Mouse (Mus musculus): ENCODE results near the gene Gm49321.

Gene Gm49321

DNA sequence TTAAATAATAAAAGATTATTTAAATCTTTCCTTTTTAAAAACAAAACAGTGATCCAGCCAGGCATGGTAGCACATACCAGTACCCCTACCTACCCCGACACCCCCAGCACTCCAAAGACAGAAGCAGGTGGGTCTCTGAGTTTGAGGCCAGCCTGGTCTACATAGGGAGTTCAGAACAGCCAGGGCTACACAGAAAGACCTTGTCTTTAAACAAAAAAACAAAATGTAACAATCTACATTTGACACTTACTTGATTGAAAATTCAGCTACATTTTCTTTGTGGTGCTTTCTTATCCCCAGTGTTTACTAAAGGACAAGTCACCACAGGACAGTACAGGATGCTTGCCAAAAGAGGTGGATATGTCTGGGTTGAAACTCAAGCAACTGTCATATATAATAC lies at the start of gene Gm49321:
Gene Gm49321, plus strand, starts transcription at position 301 of the 400 bp plus-strand sequence.
- no peak for DNase-seq (ENCODE audit: low read depth, low spot score)

DNA sequence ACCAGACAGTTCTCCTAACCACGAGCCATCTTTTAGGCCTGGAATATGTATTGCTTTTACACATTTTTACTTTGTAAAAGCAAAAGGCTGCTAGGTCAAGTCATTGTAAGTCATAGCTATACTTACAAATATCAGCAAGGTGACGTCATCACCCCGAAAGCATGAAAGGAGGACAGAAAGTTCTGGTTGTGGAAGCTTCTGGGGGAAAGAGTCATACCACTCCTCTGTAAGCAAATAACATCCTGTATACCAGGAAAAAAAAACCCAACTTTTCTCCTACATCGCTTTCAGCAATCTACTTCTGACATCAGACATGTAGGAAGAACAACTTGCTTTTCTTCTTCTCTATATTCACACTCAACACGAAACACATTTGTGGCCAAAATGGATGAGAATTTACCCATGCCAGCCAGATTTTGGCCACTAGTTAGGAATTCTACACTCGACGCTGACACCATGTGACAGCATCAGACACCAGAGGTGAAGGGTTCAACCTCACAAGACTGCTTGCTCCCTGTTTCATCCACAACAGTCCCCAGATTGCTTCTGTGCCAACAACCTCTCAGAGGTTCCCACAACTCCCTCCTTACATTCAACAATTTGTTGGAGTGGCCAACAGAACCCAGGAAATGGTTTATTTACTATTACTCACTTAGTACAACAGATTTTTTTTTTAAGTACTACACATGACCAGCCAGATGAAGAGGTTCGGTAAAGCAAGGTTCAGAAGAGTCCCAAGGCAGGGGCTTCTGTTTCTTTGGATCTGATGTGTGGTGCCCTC lies 49.3 kb upstream of the Gm49321 start:
- DNase-seq (ENCODE audit: low read depth, low spot score), result no peak

DNA sequence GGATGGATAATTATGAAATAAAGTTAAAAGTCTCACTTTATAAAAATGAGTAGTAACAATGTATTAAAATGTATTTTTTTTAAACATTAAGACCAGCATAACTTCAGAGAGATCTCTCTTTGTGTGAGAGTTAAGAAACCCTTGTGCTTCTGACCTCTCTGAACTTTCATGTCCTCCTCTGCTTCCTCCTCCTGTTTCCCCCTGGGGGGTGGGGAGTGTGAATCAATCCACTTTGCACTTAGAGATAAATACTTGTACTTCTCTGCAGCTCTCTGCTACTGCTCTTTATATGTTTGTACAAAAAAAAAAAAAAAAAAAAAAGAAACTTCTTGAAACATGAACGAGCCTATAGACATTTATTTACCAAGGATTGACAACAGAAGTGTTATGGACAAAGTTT lies 47.9 kb upstream of the Gm49321 start:
- DNase-seq (ENCODE audit: low read depth, low spot score), result no peak

DNA sequence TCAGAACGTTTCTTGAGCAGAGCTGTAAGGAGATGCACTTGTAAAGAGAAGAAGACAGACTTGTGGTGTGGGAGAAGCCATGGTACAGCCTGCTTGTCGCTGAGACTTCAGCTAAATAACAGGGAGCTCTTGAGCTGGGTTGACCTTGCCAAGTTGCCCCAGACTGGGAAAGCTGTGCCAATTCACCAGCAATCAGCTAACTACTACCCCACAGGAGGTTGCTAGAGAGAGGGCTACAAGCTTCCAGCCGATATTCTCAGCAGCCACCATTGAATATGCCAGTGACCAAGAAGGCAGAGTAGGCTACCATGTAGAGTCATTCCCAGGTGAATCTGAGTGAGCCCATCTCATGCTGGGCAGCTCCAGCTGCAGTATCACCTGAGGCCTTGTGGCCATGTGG lies 47.4 kb upstream of the Gm49321 start:
- DNase-seq (ENCODE audit: low read depth, low spot score), result no peak

DNA sequence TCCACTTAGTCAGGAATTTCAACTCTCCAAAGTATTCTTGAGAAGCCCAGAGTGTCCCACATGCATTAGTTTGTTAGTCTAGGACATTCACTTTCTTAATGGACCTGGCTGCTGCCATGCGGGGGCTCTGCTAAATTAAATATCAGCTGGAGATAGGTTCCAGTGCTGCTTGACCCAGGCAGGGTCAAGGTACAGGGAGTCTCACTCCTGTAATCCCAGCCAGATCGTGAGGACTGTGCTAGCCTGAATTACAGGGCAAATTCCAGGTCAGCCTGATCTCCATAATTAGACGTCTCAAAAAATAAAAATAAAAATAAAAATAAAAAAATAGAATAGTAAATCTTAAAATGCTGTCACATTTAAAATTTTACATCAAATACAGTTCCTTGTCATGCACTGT lies 44.8 kb upstream of the Gm49321 start:
- no peak for DNase-seq (ENCODE audit: low read depth, low spot score)

DNA sequence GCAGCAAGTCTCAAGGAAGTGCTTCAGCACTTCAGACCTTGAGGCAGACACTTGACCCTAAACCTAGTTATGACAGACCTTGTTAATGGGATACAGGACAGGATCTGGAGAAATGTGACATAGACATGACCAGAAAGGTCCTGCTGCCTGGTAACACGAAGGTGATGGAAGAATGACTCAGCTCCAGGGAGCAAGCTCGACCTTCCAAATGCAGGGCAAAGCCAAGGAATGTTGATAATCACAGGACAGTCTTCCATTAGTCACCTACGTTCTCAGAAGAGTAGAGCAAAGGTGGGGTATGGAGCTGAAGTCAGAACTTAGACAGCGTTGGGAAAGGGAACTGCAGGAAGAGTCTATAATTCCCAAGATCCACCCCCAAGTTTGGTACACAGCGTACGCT lies 42.6 kb upstream of the Gm49321 start:
- no peak for DNase-seq (ENCODE audit: low read depth, low spot score)

DNA sequence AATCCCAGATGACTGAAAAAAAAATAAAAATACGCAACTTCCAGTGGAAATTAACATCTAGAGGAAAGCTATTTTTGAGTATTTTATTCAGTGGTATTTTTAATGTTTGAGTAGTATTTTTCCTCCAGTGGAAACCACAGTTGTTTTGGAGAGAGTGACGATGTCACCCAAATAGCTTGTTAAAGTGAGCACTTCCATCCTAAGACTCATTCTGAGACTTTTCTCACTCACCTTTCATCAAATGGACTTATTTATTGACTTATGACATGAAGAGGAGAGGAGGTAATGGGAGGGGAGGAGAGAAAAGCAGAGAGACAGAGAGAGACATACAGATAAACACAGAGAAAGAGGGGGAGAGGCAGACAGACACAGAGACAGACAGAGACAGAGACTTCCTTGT lies 41.8 kb upstream of the Gm49321 start:
- no peak for DNase-seq (ENCODE audit: low read depth, low spot score)

DNA sequence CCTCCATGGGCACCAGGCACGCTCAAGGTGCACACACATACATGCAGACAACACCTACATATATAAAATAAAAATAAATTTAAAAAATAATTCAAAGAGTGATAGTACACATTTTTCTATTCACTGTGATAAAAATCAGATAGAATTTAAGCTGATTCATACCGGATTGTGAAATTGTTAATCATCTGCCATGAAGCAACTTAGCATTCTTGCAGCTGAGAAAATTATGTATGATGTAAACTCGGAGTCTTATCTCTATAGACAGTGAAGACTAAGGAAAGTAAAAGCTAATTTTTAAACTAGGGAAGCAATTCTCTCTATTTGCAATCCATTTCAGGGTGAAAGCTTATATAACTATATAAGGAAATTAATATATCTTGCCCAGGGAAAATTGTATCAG lies 41.0 kb upstream of the Gm49321 start:
- DNase-seq (ENCODE audit: low read depth, low spot score), result no peak

DNA sequence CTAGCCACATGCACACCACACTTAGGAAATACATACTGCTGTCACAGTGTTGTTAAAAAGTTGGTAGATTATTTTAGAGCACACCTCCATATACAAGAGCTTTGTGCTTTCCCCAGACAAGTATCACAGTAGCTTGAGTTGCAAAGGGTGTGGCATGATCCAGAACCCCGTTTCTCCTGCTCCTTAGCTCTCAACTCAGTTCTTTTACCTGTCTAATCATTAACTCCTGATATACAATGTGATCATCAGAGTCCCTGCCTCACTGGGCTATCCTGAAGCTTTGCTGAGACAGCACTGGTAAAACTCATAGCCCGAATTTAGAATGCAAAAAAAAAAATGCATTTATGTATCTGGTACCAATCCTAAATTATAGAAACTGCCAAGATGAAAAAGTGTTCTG lies 39.2 kb upstream of the Gm49321 start:
- no peak for DNase-seq (ENCODE audit: low read depth, low spot score)

DNA sequence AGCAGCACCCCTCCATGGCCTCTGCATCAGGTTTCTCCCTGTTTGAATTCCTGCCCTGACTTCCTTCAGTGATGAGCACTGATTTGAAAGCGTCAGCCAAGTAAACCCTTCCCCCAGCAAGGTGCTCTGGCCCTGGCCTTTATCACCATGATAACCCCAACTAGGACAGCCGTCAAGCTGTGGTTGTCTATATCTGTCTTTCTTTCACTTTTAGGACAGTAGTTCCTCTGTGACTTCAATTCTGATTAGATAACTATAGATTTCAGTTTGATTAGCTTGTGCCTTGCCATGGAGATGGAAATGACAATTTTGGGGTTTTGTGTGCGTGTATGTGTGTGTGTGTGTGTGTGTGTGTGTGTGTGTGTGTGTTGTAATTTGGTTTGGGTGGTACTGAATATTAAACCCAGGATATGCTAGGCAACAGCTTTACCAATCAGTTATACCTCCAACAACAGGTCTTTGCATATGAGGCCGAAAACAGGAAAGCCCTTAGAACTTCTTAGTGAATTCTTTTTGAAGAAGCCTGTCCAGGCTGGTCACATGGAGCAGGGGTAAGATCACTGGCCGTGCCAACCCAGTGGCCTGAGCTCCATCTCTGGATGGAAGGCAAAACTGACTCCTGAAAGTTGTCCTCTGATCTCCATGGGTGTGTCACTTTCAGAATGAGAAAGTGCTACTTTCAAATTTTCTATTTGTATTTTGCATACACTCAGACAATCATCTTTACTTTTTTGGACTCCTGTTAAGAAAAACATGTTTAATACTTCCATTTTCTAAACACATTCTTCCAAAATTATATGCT lies 33.1 kb upstream of the Gm49321 start:
- no peak for DNase-seq (ENCODE audit: low read depth, low spot score)

DNA sequence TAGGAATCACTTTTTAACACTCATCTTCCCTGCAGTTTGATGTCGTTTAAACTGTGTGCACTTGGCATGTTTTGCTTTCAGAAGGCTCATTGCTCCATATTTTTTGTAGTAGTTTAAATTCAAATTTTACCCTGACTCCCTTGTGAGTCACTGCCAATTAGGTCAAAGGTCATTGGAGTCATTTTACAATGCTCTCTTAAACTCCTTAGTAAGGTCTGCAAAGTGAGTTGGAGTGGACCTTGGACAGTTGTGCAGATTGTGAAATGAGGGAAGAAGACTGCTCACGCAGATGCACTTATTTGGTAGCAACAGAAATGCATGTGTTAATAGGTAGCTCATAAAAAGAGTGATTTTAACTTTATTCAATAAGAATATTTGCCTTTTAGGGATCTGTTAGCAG lies 32.4 kb upstream of the Gm49321 start:
- DNase-seq (ENCODE audit: low read depth, low spot score), result no peak

DNA sequence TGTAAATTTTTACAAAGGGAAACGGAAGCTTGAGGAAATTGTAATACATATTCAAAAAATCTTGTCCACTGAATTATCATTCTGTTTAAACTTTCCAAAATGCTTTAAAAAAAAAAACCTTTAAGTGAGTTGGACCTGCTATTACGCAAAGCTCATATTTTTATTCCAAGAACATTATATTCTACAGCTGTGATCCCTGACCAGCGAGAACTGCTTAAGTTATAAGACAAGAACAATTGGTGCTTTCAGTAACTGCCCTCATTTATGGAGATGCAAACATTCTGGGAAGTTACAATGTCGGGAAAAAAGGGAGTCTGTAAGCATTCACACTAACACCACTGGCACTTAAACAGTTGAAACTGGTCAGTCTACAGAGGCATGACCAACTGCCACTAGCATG lies 31.9 kb upstream of the Gm49321 start:
- DNase-seq (ENCODE audit: low read depth, low spot score), result no peak

DNA sequence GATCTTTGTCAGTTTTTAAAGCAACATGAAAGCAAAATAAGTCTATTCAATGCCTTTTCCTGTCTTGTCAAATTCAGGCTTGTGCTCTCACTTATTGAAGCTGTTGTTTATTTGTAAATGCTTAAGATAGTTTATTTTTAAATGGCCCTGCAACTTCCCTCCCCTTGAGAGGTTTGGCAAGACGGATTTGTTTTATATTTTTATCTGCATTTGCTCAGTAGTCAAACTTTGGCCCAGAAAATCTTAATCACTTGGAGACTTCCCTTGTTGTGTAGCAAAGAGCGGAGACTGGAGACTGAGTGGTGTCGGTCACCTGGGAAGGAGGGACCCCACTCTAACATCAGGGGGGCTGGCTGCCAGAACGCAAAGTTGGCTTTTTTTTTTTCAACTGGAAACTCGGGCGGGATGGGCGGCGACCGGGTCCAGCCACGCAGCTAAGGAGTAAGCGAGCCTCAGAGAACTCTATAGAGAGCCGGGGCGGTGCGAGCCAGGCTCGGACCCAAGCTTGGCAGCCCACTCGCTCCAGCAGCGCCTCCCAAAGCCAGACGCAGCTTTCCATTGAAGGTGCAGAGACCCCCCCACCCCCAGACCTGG lies 30.3 kb upstream of the Gm49321 start:
- no peak for DNase-seq (ENCODE audit: low read depth, low spot score)

DNA sequence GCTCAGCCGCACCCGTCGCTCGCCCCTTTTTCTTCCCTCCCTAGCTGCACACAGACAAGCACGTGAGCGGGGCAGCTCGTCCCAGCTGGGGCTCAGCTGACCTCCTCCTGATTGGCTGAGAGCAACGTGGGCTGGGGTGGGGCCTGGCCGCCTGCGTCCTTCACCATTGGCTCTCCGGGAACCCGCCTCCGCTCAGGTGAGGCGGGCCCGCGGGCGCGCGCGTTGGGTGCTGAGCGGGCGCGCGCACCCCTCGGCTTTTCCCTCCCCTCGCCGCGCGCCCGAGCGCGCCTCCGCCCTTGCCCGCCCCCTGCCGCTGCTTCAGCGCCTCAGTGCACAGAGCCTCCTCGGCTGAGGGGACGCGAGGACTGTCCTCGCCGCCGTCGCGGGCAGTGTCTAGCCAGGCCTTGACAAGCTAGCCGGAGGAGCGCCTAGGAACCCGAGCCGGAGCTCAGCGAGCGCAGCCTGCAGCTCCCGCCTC lies 29.7 kb upstream of the Gm49321 start:
- DNase-seq (ENCODE audit: low read depth, low spot score), result peak; percentile 83

DNA sequence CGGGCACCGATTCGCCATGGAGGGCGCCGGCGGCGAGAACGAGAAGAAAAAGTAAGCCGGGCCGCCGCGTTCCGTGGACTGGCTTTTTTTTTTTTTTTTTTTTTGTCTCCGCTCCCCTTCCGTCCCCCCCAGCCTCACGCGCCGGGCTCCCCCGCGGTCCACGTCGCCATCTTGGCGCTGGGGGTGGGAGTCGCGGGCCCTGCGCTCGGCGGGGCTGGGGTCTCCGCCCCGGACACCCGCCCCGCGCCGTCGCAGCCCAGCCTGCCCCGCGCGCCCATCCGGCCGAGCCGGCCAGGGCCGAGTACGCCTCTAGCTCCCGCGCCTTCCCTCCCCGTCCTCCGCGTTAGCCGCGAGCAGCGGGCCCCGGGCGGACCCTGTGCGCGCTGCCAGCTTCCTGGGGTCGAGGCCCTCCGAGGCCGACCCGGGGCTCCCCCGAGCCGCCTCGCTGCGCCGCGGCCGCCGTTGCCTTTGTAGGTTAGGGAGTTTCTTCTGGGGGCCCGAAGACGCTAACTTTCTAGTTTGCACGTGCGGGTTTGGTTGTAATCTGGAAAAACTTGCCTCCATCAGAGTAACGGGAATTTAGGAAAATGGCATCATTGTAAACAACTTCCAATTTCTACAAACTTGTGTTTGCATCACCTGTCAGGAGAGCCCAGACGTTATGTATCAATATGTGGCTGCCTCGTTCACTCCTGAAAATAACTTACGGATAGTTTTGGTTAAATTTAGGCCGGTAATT lies 29.0 kb upstream of the Gm49321 start:
- DNase-seq (ENCODE audit: low read depth, low spot score), result no peak

DNA sequence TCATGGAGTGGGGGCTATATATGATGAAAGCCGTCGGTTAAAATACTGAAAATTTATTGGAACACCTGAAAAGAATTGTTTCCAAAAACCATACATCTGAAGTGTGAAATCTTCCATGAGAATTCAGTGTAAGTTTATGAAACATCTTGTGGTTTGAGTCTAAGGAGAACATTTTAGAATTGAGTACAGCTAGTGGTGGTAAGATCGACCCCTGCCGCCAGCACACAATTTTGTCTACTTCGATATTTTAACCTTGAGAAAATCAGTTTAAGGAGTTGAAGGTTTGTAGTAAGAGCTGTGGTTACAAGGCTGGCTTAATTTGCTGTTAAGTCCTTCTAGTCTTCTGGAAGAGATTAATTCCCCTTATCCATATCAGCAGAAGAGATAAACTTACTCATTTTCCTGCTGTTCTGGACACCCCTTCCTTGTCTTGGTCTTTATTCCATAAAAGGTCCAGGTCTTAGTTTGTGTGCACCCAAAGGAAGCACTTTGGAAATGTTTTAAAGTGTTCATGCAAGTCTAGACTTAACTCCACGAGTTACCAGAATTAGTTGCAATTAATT lies 28.4 kb upstream of the Gm49321 start:
- no peak for DNase-seq (ENCODE audit: low read depth, low spot score)

DNA sequence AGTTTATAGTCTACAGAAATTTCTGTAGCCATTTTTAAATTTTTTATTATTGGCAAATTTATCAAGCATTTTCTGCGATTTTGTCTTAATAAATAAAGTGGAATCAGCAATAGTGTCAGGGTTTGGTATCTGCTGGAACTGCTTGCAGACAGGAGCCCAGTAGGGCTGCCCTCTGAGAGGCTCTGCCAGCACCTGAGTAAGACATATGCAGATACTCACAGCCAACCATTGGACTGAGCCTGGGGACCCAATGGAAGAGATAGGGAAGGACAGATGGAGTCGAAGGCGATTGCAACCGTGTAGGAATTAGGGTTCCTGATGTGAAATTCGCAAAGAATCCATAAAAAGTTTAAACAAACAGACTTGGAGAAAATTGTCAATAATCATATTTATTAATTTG lies 19.0 kb upstream of the Gm49321 start:
- no peak for DNase-seq (ENCODE audit: low read depth, low spot score)

DNA sequence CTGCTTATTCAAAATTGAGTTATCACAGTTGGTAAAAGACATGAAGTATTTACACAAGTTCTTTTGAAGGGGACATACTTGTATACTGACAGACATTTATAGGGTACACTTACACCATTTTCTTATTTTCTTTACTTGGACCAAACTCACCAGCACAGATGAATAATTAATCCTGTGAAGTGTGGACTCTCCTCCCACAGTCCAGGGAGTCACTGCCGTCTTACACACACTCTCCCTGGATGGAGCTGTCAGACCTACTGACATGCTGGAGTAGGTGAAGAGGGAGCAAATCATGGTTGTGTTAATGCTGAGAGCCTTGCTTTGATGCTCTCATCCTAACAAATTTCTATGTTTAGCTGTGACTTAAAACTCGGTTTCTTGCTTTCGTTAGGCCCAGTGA lies 7.2 kb upstream of the Gm49321 start:
- no peak for DNase-seq (ENCODE audit: low read depth, low spot score)

DNA sequence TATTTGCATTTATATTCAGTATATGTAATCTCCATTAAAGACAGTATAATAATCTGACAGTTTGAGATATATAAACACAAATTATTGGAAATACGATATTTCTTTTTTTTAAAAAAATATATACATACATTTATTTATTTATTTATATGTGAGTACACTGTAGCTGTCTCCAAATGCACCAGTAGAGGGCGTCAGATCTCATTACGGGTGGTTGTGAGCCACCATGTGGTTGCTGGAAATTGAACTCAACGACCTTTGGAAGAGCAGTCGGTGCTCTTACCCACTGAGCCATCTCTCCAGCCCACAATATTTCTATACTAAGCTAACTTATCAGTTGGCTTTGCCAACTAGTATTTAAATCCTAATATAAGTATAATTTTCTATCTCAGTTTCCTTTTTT lies 6.2 kb upstream of the Gm49321 start:
- no peak for DNase-seq (ENCODE audit: low read depth, low spot score)

DNA sequence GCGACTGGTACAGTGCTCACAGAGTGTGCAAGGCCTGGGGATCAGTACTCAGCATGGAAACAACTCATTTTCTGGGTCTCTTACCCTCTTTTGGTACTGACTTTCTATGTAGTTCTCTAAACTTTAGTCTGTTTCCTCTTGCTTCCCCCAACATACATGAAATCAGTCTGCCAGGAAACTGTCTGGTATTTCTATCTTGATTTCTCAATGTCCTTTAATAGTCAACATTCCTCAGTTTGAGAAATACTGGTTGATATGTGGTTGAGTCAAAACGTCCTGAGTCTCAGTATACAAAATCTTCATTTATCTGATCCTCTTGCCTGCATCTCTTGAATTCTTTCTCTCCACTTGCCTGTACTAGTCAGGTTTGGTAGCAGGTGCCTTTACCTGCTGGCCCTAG lies 2.9 kb upstream of the Gm49321 start:
- no peak for DNase-seq (ENCODE audit: low read depth, low spot score)

DNA sequence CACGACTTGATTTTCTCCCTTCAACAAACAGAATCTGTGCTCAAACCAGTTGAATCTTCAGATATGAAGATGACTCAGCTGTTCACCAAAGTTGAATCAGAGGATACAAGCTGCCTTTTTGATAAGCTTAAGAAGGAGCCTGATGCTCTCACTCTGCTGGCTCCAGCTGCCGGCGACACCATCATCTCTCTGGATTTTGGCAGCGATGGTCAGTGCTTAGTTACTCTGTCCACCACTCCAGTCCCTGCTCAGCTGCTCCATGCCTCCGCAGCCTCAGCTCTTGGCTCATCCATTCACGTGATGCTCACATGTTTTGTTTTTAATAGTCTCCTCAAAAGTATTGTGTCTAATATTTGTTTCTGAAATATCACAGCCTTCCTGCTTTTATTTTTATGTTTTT lies 2.1 kb downstream of the Gm49321 start:
- no peak for DNase-seq (ENCODE audit: low read depth, low spot score)

DNA sequence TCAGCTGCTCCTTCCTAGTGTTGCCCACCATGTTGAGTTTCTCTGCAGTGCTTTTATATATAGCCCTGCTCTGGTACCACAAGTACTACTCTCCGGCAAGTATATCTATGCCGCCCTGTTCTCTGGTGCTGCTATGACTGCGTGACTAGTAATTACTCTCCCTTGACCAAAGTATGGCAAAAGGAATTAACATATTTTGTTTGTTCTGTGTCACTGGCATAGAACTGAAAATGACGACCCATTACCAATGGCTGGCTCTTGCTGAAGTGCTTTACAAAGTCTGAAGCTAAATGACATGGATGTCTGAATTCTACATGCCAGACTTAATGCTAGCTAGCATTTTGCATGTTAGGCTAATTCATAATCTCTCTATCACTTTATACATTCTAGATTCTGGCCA lies 11.0 kb downstream of the Gm49321 start:
- DNase-seq (ENCODE audit: low read depth, low spot score), result no peak
